Mouse (Mus musculus) effector memory CD4-positive, alpha-beta T cell, adult 5 months (primary cell): ENCODE data around the gene Gm21312. TPM values are rescaled to one million over a fixed set of nuclear protein-coding genes. Genes with fewer than 3 reads are reported as not detected.

Experiments used
- polyA plus RNA-seq: library from polyadenylated mRNA; unstranded; fragments of 100-300 nt; shearing (Covaris generic); gene quantifications from one replicate; pipeline ENCODE4 v1.2.1, GENCODE M21; 2017

Gm21312 gene
- not detected for polyA plus RNA-seq

GRCm38 (mm10) chr10:104176724-104177123, at the start of gene Gm21312:
TSS of gene Gm21312 (plus strand) at chr10:104177024.

DNA sequence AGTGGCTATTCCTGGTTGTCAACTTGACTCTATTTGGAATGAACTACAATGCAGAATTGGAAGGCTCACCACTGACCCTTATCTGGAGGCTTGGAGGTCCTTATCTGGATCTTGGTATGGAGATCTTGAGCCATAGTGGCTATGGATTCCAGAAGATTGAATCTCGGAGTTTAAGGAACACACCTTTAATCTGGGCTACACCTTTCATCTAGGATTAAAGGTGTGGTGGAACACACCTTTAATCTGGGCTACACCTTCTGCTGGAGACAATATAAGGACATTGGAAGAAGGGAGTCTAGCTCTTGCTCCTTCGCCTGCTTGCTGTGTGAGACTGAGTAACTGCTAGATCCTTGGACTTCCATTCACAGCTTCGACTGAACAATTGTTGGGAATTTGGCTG, 34.1 kb upstream of the Gm21312 start, which contains the start of gene Gm21293:
TSS of gene Gm21293 (plus strand) at position 301 of the 400 bp plus-strand sequence.

GRCm38 (mm10) chr10:104151197-104151596, 25.6 kb upstream of the Gm21312 start, which contains the start of gene Gm6763:
TSS of gene Gm6763 (plus strand) at chr10:104151497.

GRCm38 (mm10) chr10:104159706-104160105, 17.1 kb upstream of the Gm21312 start, which contains the start of gene Gm8764:
TSS of gene Gm8764 (plus strand) at chr10:104160006.

GRCm38 (mm10) chr10:104168215-104168614, 8.6 kb upstream of the Gm21312 start, which contains the start of gene Gm21304:
TSS of gene Gm21304 (plus strand) at chr10:104168515.

GRCm38 (mm10) chr10:104185233-104185632, 8.4 kb downstream of the Gm21312 start, which contains the start of gene Gm20765:
TSS of gene Gm20765 (plus strand) at chr10:104185533.

DNA sequence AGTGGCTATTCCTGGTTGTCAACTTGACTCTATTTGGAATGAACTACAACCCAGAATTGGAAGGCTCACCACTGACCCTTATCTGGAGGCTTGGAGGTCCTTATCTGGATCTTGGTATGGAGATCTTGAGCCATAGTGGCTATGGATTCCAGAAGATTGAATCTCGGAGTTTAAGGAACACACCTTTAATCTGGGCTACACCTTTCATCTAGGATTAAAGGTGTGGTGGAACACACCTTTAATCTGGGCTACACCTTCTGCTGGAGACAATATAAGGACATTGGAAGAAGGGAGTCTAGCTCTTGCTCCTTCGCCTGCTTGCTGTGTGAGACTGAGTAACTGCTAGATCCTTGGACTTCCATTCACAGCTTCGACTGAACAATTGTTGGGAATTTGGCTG, 16.9 kb downstream of the Gm21312 start, which contains the start of gene Gm4340:
TSS of gene Gm4340 (plus strand) at position 301 of the 400 bp plus-strand sequence.

Other genes with a start within 250 kb of the Gm21312 start
- not detected for gene Gm21293, start 34.0 kb upstream of the Gm21312 start, polyA plus RNA-seq
- not detected for gene Gm6763, start 25.5 kb upstream of the Gm21312 start, polyA plus RNA-seq
- gene Gm8764, start 17.0 kb upstream of the Gm21312 start, polyA plus RNA-seq: not detected
- not detected for gene Gm21304, start 8.5 kb upstream of the Gm21312 start, polyA plus RNA-seq
- not detected for gene Gm20765, start 8.5 kb downstream of the Gm21312 start, polyA plus RNA-seq
- not detected for gene Gm4340, start 17.0 kb downstream of the Gm21312 start, polyA plus RNA-seq